Mouse (Mus musculus) lung, postnatal 25 days (tissue): ENCODE measurements around the gene Ap1s3.
"Not testable (repeated sequence)": the region's sequence is repeated elsewhere in the genome, so short reads cannot be mapped to it uniquely, and the experiment has no call there.

Source experiments
- DNase-seq: peaks from one replicate; pipeline ENCODE4 v3.0.0; 2022; ENCODE audit warnings: low spot score

The Ap1s3 gene

GRCm38 (mm10) chr1:79664911-79665310, 6.9 kb downstream of the Ap1s3 start:
- no peak for DNase-seq

- DNase-seq: no peak
Observed at GRCm38 (mm10) chr1:79659598-79659997, 12.2 kb downstream of the Ap1s3 start.

- DNase-seq: no peak
Observed at GRCm38 (mm10) chr1:79657411-79657810, 14.4 kb downstream of the Ap1s3 start.

- DNase-seq: no peak
Observed at GRCm38 (mm10) chr1:79655819-79656555, 15.8 kb downstream of the Ap1s3 start.

GRCm38 (mm10) chr1:79654948-79655347, 16.8 kb downstream of the Ap1s3 start:
- DNase-seq: peak; percentile 40

- DNase-seq: no peak
Observed at GRCm38 (mm10) chr1:79643411-79644110, 28.2 kb downstream of the Ap1s3 start.

GRCm38 (mm10) chr1:79642680-79643079, 29.1 kb downstream of the Ap1s3 start:
- no peak for DNase-seq

- DNase-seq: no peak
Observed at GRCm38 (mm10) chr1:79641355-79641754, 30.4 kb downstream of the Ap1s3 start.

- no peak for DNase-seq
Observed at GRCm38 (mm10) chr1:79640151-79640550, 31.6 kb downstream of the Ap1s3 start.

GRCm38 (mm10) chr1:79639683-79640082, 32.1 kb downstream of the Ap1s3 start:
- DNase-seq: no peak

GRCm38 (mm10) chr1:79639107-79639506, 32.7 kb downstream of the Ap1s3 start:
- DNase-seq: no peak

- DNase-seq: peak; percentile 50
Observed at GRCm38 (mm10) chr1:79637768-79638167, 34.0 kb downstream of the Ap1s3 start.

GRCm38 (mm10) chr1:79631521-79631920, 40.3 kb downstream of the Ap1s3 start:
- no peak for DNase-seq

GRCm38 (mm10) chr1:79629726-79630125, 42.0 kb downstream of the Ap1s3 start:
- no peak for DNase-seq

GRCm38 (mm10) chr1:79626140-79626539, 45.6 kb downstream of the Ap1s3 start:
- no peak for DNase-seq

- DNase-seq: no peak
Observed at GRCm38 (mm10) chr1:79619434-79619833, 52.3 kb downstream of the Ap1s3 start.

GRCm38 (mm10) chr1:79616492-79616891, 55.3 kb downstream of the Ap1s3 start:
- DNase-seq: no peak

GRCm38 (mm10) chr1:79614456-79614855, 57.3 kb downstream of the Ap1s3 start:
- DNase-seq: no peak

- DNase-seq: not testable (repeated sequence)
Observed at GRCm38 (mm10) chr1:79611271-79611670, 60.5 kb downstream of the Ap1s3 start.

GRCm38 (mm10) chr1:79608856-79609255, 62.9 kb downstream of the Ap1s3 start:
- not testable (repeated sequence) for DNase-seq

- DNase-seq: no peak
Observed at GRCm38 (mm10) chr1:79602500-79602899, 69.3 kb downstream of the Ap1s3 start.

- DNase-seq: no peak
Observed at GRCm38 (mm10) chr1:79598385-79599178, 73.2 kb downstream of the Ap1s3 start.
